Mouse (Mus musculus) thymus, postnatal 10 days (tissue): Measurements from ENCODE around the gene Kcp.

Source experiments
- DNase-seq, 2 experiments: peaks; one replicate each; pipeline ENCODE4 v3.0.0; 2021; ENCODE audit warnings: low spot score in 2 of 2

The Kcp gene

DNA sequence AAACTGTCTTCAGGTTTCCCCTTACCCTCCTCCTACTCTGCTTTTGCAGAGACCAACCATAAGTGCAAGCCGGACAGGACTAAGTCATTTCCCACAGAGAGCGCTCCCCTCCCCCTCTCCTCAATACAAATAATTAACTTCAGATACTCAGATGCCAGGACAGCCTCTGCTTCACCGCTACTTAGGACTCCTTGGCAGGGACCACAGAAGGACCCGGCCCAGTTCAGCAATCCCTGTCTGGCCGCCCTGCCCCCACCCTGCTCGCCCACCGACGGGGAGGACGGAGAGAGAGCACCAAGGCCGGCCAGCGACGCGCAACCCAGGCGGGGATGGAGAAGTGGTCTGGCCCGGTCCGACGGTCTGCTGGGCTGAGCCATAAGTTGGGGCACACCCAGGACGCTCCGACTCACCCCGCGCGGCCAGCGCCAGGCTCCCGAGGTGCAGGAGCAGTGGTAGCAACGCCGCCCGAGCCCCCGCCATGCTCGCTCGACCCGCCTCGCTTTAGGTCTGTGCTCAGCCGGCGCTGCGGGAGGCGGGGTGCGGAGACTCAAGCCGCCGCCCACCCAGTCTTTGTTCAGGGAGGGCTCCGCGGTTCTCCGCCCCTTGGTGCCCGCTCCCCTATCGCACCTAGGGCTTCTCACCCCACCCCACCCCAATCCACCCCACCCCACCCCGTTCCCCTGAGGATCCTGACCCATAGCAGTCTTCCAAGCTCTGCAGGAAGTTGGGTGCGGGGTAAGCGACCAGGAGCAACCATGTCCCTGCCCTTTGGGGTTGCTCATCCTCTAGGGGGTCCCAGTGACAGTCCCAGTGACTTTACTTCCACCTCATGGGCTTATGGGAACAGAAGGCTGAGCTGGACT is at the start of gene Kcp:
Gene Kcp, minus strand, starts transcription at position 506 of the 863 bp plus-strand sequence.
- DNase-seq = no peak

DNA sequence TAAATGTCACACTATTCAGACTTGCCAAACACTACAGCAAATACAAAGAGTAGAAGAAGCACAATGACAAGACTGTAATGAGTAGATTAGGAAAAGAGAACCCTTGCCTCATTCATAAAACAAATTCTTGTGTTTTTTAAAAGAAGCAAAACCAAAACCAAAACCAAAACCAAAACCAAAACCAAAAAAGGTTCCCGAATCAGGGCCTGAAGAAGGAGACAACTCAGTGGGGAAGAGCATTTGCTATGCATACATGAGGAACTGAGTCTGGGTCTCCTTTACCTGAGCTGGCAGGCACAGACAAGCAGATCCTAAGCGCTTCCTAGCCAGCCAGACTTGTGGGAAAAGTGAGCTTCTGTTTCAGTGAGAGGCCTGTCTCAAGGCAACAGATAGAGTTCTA is 49.4 kb upstream of the Kcp start:
- DNase-seq = no peak

DNA sequence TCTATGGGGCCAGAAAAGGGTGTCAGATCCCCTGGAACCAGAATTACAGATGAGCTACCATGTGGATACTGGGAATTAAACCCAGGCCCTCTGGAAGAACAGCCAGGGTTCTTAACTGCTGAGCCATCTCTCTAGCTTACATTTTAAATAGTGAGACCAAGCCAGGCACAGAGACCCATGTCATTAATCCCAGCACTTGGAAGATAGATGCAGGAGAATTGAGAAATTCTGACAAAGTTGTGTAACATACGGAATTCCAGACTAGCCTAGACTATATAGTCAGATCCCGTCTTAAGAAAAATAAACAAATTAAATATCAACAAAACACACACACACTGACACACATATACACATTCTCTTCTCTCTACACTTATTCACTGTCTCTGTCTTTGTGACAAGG is 44.8 kb upstream of the Kcp start:
- no peak for DNase-seq

DNA sequence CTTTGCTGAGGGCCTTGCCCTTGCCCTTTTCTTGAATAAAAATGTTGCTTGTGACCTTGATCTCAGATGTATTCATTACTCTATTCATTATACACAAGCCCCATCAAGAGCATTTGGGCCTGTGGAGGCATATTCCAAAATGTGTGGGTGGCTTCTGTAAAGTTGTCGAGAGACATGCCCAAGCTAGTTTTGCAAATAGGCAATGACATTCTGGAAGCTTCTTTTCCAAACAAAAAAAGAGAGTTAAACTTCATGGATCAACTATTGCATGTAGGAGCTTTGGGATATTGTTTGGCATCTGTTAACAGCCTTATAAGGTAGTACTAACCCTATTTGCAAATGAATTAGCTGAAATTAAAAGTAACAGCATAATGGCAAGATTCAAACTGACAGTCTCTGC is 40.3 kb upstream of the Kcp start:
- no peak for DNase-seq

DNA sequence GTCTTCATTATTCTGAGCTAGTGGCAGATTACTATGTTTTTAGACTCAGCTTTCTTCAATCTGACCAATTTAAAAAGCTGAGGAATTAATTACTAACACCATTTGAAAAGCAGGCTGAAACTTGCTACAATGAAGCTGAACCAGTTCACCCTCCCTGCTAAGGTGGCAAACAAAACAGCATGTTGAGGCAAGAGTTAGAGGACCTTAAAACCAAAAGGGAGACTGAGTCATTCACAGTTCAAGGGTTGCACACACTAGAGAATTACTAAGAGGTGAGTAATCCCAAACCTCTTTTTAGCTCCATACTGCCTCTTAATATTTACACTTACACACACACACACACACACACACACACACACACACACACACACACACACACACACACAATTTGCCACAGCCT is 39.8 kb upstream of the Kcp start:
- no peak for DNase-seq

DNA sequence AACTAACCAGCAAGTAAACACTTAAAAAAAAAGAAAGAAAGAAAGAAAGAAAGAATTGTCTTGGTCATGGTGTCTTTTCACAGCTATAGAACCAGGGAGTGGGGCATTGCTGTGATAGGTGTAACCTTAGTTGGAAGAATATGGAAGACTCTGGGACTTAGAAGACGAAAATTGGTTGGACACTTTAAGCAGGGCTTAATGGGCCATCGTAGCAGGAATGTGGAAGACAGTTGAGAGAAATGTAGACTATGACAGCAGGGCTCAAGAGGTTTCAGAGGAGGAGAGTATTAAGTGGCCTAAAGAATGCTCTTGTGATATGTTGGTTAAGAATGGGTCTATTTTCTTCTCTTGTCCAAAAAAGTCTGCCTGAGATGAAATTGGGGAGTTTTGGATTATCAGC is 37.9 kb upstream of the Kcp start:
- no peak for DNase-seq

DNA sequence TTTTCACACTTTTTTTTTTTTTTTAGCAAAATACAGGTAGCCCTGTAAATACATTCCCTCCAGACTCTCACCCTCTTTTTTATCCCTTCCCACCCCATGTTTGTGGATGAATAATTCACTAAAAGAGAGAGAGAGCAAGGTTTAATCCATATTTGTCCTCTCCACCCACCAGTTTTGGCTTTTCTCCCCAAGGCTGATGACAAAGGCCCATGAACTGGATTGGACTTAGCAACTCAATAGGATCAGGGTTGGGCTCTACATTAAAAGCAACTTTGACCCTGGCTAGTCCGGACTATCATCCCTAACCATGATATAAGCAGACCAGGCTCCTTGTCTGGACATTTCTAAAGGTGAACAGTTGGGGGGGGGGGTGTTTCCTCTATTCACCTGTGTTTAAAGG is 33.2 kb upstream of the Kcp start:
- no peak for DNase-seq

DNA sequence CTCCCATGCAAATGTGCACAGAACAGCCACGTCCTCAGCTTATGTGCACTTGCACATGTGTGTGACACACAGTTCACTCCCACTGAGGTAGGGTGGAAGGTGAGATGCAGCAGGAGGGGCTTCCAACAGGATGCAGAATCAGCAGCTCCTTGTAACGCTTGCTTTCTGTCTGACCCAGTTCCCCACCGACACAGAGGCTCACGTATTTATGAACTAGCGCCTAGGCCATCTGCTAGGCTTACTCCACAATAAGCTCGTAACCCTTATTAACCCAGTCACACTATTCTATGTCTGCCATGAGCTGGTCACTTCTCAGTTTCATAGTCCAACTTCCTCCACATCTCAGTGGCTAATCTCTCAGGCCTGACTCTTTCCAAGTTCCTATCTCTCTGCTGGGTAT is 32.5 kb upstream of the Kcp start:
- DNase-seq = no peak

DNA sequence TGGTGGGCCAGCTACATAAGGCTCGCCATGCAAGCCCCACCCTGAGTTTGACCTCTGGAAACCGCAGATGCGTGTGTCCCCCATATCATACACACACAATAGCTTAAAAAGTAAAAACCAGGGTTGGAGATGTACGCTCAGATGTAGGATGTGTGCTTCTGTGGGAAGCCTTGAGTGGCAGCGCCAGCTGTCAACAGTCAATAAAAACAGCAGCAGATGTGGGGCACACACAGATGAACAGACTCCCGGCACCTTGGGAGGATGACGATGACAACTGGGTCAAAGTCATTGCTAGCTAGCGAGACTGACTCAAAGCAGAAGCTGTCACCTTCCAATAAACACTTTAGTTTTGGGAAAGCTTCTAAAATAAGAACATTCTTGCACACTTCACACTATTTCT is 31.8 kb upstream of the Kcp start:
- DNase-seq = no peak

DNA sequence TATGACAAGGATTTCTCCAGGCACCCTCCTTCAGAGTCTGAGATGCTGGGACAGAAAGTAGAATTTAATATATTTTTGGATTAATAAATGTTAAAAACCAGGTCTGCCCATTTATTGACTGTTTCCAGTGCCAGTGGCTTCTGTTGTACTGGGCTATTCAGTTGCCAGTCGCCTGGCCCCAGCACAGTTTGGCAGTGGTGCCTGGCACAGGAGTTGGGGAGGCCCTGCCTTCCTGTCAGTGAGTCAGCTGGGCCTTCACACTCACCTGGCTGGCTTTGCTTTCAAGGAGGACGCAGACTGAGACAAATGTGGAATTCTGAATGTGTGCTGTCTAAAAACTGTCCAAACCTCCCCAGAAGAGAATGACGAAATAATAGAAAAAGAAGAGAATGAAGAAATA is 29.5 kb upstream of the Kcp start:
- no peak for DNase-seq

DNA sequence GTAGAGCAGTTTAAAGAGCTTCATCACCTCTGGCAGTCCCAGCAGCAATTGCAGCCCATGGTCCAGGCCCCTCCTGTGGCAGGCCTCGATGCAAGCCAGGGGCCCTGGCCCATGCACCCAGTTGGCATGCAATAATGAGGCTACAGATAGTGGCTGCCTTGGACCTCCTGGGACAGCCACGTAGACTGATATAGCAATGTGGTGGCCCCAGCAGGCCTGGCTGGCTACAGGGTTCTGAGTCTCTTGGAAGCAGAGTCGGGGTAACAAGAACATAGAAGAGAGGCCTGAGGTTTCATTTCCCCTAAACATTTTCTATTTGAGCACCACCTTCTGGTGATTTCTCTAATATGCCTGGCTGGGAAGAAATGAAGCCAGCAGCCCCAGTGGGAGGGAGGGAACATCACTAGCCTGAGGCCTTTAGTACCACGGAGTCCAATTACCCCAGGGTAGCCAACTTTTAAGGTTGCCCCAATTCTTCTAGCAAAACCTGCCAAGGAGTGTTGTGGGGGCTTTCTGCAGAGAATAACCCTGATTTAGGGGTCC is 29.0 kb upstream of the Kcp start:
- DNase-seq = no peak

DNA sequence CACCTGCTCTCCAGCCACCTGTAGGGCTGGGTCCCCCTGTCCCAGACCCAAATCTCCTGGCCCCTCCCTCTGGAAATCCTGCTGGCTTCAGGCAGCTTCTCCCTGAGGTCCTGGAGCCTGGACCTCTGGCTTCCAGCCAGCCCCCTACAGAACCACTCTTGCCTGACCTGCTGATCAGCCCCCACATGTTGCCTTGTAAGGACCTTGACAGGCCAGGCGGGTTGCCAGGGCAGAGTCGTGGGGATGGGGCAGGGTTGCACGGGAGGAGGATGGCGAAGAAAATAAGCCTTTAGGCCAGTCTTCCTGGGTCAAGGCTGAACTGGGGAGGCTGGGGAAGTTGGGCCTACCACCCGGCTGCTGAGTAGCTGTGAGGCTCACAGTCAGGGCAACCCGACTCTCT is 27.6 kb upstream of the Kcp start:
- no peak for DNase-seq

DNA sequence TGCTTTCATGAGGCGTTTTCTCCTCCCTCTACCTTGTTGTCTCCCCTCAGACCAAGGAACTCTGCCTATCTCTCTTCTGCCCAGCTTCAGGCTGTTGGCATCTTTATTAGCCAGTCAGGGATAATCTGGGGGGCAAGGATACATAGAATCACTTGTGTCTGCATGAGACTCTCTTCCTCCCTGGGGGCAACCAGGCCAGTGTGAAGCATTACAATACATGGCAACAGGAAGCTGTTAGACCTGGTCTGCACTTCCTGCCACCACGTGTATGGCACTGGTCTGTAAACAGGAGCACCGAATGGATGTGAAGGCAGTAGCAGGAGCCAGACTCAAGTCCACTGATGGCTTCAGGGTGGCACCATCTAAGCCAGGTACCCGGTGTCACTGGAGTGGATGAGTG is 22.3 kb upstream of the Kcp start:
- no peak for DNase-seq

DNA sequence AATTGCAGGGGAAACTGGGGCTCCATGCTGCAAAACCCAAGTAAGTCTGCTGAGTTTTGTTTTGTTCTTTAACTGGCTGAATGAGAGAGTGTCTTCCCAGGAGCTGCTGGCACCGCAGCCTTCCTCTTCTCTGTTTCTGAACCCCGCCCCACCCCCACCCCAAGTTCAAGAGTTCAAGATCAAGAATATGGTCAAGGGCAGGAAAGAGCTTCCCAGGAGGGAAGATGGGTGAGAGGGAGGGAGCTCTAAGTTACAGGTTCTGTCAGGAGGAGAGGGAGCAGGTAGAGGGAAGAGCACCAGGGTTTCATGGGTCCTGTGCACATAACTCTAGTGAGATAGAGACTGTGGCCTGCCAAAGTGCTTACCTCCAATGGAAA is 21.7 kb upstream of the Kcp start:
- no peak for DNase-seq

DNA sequence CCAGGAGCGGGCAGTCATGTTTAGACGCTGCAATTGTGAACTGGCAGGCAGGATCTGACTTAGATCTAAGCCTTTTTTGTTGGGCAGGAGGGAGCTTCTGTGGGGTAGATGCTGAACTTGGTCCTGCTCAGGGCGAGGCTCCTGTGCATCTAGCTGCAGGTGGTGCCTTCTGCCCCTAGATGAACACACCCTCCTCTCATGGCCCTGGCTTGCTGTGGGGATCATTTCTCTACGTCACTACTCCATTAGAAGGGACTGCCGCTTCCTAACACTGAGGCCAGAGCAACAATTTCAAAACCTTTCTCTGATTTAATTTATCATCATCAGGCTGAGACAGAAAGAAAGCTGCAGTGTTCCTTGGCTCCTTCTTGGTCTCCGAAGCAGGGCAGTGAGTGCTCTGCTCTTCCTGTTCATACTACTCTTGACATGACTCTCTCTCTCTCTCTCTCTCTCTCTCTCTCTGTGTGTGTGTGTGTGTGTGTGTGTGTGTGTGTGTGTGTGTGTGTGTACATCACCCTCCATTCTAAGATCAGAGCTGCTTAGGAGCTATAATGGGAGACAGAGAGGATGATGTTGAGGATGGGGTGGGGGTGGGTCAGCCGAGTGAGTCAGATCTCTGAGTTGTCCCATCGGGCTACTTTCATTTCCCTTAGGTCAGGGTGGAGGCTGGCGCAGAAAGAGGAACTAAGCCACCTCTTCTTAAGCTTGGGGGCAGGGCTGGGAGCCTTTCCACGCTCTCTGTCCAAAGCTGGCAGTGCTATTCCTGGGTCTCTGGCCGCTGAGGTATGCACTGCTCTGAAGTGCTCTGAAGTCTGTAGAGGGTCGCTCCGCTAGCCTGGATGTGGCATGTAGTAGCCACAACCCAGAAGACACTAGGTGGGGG is 21.1 kb upstream of the Kcp start:
- no peak for DNase-seq

DNA sequence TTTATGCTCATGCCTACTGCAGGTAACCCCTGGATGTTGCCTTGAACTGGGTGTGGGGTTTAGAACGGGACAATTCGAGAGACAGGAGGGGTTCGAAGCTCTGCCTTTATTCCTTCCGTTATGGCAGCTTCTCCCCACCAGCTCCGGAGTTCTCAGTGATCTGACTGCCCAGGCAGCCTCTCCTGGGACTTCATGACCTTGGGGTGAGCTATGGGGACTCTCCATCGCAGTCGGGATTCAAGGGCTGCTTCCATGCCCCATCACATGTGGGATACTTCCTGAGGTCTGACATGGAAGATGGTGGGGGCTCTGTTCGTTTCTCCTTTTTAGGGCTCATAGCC is 20.4 kb upstream of the Kcp start:
- no peak for DNase-seq

DNA sequence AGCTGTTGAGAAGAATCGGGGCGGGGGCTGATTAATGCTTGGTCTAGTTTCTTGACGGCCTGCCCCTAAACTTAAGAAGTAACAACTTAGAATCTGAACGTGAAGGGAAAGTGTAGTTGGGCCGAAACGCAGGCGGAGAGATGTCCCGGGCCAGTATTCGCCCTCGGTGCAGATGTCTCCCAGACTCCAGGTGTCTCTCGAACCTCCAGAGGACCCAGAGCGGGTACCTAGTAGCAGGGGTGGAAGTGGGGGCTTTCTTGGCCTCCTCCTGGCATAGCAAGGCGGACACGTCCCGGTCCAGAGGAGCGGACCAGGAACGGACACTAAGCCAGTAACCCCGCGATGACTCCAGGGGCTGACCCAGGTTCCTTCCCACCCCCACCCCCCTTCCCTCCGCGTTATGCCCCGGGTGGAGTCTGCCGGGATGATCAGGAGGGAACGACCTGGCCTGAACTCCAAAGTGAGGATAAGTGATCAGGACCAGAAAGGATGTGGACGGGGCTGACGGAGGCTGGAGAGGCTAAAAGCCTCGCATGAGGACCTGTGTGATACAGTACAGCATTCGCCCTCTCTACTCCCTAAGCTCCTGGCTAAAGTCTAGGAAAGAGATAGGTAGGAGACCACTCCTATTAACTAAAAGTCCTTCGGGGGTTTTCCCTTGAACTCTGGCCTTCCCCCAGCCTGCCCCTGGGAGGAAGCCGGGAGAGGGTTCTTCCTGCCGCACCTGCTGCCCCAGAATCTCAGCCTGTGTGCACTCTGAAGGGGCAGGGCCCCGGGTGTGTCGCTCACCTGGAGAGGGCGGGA is 19.8 kb upstream of the Kcp start:
- DNase-seq = no peak

DNA sequence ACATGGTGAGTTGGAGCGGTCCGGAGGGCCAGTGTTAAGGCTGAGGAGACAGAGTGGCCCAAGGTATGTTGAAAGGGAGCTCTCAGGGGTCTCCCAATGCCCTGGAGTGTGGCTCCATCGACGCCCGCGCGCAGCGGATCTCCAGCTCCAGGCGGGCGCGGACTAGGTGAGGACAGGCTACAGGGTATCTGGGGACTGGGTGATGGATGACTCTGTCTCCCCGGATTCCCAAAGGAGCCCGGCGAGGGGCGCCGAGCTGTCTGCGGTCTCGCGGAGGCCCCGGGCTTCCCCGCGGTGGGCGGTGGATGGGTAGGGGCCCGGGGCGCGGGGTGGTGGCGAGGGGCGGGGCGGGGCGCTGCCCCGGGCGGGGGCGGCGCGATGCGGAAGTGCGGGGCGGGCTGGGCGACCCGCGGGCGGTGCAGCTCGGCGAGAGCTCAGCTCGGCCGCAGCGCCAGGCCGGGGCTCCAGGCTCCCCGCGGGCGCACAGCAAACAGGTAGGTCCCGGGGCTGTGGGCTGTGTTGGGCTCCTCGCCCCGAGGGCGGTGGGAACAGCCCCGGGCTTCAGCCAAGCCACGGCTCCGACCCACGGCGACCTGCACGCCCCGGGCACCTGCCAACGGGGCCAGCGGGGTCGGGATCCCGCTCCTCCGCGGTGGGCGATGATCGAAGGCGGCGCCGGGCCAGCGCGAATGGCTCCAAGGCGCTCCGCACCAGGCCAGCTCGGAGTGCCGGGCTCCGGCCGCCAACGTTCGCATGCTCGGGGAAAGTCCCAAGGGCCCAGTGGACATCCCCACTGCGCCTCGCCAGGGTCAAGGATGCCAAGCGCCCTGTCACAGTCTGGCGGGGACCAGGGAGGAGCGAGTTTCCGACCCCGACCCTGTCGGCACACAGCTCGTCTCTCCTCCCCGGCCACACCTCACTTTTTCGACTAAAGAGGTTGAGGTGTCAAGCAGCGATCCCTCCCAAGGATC is 18.8 kb upstream of the Kcp start, which contains the start of gene Irf5:
Gene Irf5, plus strand, starts transcription at position 345 of the 971 bp plus-strand sequence.
- DNase-seq = peak in 1 of 2 experiments; percentile 37

DNA sequence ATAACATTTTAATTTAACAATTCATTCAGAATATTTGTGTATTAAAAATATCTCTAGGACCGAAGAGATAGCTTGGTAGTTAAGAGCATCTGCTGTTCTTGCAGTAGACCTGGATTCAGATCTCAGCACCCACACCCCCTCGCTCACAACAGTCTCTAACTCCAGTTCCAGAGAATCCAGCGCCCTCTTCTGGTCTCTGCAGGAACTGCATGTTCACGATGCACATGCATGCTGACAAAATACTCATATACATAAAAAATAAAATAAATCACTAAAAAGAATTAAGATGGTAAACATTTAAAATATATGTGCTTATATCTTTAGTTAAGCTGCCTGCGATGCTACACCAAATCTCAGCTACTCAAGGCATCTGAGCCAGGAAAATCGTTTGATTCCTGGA is 17.5 kb upstream of the Kcp start:
- peak in 1 of 2 experiments; percentile 33 for DNase-seq

DNA sequence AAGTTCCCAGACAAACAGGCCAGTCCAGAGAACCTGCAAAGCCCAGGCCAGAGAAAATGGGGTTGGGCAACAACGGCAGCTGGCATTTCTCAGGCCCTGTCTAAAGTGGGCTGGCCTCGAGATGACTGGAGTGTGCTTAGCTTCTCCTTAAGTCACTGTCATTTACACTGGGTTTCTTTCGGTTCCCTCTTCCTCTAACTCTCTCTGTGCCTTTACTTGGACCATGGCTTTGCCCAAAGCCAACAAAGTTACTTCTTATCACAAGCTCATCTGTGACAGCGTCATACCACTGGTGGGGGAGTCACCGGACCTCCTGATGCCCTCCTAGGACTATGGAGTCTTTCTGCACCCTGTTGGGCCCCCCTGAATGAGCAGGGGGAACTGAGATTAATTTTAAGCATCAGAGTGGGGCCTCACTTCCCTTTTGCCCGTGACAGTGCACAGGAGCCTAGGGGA is 16.3 kb upstream of the Kcp start:
- no peak for DNase-seq
